Comparison of ENCODE assay signal across 8 mouse cellular contexts in genomic region chr12:69474916-69475661, GRCm38 (mm10).
DNase-seq lines count a peak whose midpoint lies in the region; ATAC-seq and TF ChIP-seq lines count a peak whose summit lies in the region.

No protein-coding gene starts in this region.

- TF ChIP-seq POLR2A in thymus, adult 2 months (IDR thresholded peaks at IDR 0.05; ENCODE audit: control insufficient read depth, extremely low read depth, insufficient read depth, low read length, poor library complexity) = 0 out of 2 replicates have a peak, but pooled peaks have one; percentile 15

- H3K4me1 ChIP-seq in thymus, adult 2 months (replicated peaks; ENCODE audit: control insufficient read depth, insufficient read depth, low read length) = peaks cover 41% of the 10 kb centered on the region

- WGBS in thymus, adult 2 months = 5% methylated on average over 17 of the region's 17 CpGs

- H3K27ac ChIP-seq in thymus, adult 2 months (ENCODE audit: control insufficient read depth, insufficient read depth, low read length) = peak overlapping the region; percentile 85

- peak; percentile 38 for DNase-seq in embryo, embryonic 10.5 days (ENCODE audit: low spot score)
- DNase-seq in embryo, embryonic 9.5 days (ENCODE audit: extremely low spot score) = no peak
- DNase-seq in ES-CJ7 (ENCODE audit: low read depth, low spot score) = peak; percentile 29
- DNase-seq in lung, postnatal 4 days = peak; percentile 62 to 68
- DNase-seq in thymus, adult 2 months = peak; percentile 66
- DNase-seq in right cerebral cortex, postnatal 10 days (ENCODE audit: low spot score in 2 of 2) = no peak

- 0 out of 2 replicates have a peak, but pooled peaks have one; percentile 23 for TF ChIP-seq CTCF in thymus, adult 2 months (IDR thresholded peaks at IDR 0.05; ENCODE audit: borderline replicate concordance, control insufficient read depth, extremely low read depth, insufficient read depth, low read length, poor library complexity)

- peak; percentile 60 for ATAC-seq in common myeloid progenitor, adult 5-6 weeks (replicated peaks; ENCODE audit: low read depth, poor library complexity, severe bottlenecking)
- peak; percentile 75 to 92 for ATAC-seq in hematopoietic stem cell, adult 5-6 weeks (replicated peaks in 1 of 2; ENCODE audit: insufficient read depth in 1 of 2, low FRiP score in 2 of 2, low TSS enrichment in 1 of 2, low read depth in 1 of 2, poor library complexity in 2 of 2, severe bottlenecking in 2 of 2)

- H3K4me3 ChIP-seq in thymus, adult 2 months (ENCODE audit: control insufficient read depth, insufficient read depth, low read length) = peak overlapping the region; percentile 45

- H3K36me3 ChIP-seq in thymus, adult 2 months (ENCODE audit: control insufficient read depth, insufficient read depth, low read length) = no peaks in the 10 kb centered on the region

- no peaks in the 10 kb centered on the region; the same call in 1 of the 2 replicates for H3K27me3 ChIP-seq in thymus, adult 2 months (ENCODE audit: control insufficient read depth, insufficient read depth, low read length)

Comparison
In these comparisons a context has a peak if more than half of its experiments do, and no peak if none do; other contexts are left out.
1. DNase-seq: peak in embryo, embryonic 10.5 days (single experiment), ES-CJ7 (single experiment), lung, postnatal 4 days (2 of 2) and thymus, adult 2 months (single experiment); none in embryo, embryonic 9.5 days (single experiment) and right cerebral cortex, postnatal 10 days (0 of 2).